Mouse (Mus musculus) liver, postnatal 0 days (tissue): ENCODE results near the gene Dpf3.

Experiments
- CTCF ChIP-seq: sonication (generic); IDR thresholded peaks from 2 replicates; pipeline ENCODE4 v1.5.1; 2016; ENCODE audit warnings: antibody characterized with exemption, low read depth
- EP300 ChIP-seq: IDR thresholded peaks from 2 replicates; pipeline ENCODE4 v1.6.1; 2016; ENCODE audit warnings: antibody characterized with exemption, low read depth, mild to moderate bottlenecking

DNA sequence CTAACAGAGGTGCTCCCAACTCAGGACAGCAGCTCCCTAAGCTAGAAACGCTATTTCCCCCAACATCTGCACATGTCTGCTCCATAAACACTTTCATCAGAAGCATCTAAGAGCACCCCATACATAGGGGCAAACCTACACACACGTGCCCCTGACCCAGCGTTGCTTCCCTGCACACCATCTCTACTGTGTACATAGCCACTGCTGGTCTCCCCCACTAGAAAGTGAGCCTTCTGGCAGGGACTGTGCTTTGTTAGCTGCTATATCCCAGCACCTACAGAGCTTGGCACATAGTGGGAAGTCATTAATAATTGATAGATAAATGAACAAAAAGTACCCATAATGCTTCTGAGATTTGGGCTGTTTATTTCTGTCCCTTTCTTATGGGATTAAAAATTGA, 27.2 kb downstream of the Dpf3 start:
- TF ChIP-seq CTCF (no peak), EP300 (no peak)
